Mouse (Mus musculus) adrenal gland, adult 10 weeks (tissue): ENCODE data around the gene Vmn2r66. TPM values are rescaled to one million over a fixed set of nuclear protein-coding genes. Genes with fewer than 3 reads are reported as not detected.

Experiments used
- polyA plus RNA-seq: library from polyadenylated mRNA; stranded (reverse); fragments of 350-450 nt; fragmentation: Illumina TruSeq; extraction: RNeasy Lipid Tissue Mini Kit (QIAGEN cat#74804); gene quantifications from one replicate; pipeline ENCODE4 v1.2.3, GENCODE M21; 2014; ENCODE audit warnings: low read depth, low replicate concordance

The Vmn2r66 gene
- not detected for polyA plus RNA-seq

GRCm38 (mm10) chr7:85012168-85012567 is at the start of gene Vmn2r66:
TSS of gene Vmn2r66 (minus strand) at chr7:85012268.

GRCm38 (mm10) chr7:84964015-84964414 is 48.1 kb downstream of the Vmn2r66 start, which contains the start of gene Vmn2r65:
TSS of gene Vmn2r65 (minus strand) at chr7:84964115.

Other genes with a start within 250 kb of the Vmn2r66 start
- gene Olfr291, start 158.7 kb downstream of the Vmn2r66 start, polyA plus RNA-seq: not detected
- gene Vmn2r65, start 48.2 kb downstream of the Vmn2r66 start, polyA plus RNA-seq: not detected
- not detected for gene Vmn2r67, start 143.7 kb upstream of the Vmn2r66 start, polyA plus RNA-seq
- not detected for gene Vmn2r68, start 225.5 kb upstream of the Vmn2r66 start, polyA plus RNA-seq